Mouse (Mus musculus): ENCODE measurements at regions not wholly inside any gene's neighbourhood (a gene's known extent, or its start where the extent isn't known, plus 50 kb on each side); places are given as distances from the start of the nearest gene placed in this dataset.

DNA sequence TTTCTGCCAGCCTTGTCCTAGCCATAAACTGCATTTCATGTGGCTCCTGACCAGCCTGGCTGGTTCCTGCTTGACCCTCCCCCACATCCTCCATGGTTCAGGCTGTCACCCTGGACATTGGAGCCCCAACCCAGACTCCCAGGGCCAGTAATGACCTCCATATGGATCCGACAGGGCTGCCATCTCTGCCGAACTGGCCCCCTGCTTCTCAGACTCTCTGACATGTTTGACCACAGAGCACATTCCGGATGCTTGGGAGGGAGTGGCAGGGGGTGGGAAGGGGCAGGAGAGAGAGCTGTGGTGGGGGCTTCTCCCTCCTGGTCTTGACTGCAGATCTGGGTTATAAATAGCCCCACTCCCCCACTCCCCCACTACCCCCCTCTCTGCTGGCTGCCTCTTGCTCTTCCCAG lies 59.0 kb upstream of the Actrt2 start:
- TF ChIP-seq CTCF (conservative IDR thresholded peaks at IDR 0.05; ENCODE audit: low read length) (no peak), POU5F1 (IDR thresholded peaks at IDR 0.05; ENCODE audit: borderline replicate concordance, low read length) (no peak), NANOG (IDR thresholded peaks at IDR 0.05; ENCODE audit: borderline replicate concordance, low read length) (no peak)
